Mouse (Mus musculus): ENCODE results near the gene Camk1.

DNA sequence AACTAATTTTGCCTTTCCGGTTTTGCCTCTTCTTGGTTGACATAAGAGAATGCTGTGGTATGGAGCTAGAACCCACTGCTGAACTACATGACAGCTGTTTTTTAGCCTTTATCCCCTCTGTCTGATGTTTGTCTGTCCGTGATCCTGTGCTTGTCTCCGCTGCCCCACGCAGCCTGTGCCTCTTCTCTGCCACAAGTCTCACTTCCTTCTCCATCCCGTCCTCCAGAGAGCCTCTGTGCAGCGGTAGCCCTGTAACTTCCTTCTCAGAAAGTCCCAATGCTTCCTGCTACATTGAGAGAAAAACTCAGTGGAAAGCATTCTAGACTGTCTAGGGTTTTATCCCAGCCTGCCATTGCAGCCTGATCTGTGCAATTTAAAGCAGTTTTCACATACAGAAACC, 35.5 kb upstream of the Camk1 start:
- TF ChIP-seq CTCF (conservative IDR thresholded peaks at IDR 0.05; ENCODE audit: insufficient read depth, insufficient read length, low read depth, low read length) (no peak), POLR2A (IDR thresholded peaks at IDR 0.05; ENCODE audit: low read depth, low read length) (no peak)

Data from kidney, adult 2 months (tissue).